Mouse (Mus musculus): ENCODE data around the gene Nek10.
"Not testable (repeated sequence)": the region's sequence is repeated elsewhere in the genome, so short reads cannot be mapped to it uniquely, and the experiment has no call there.

Nek10 gene

DNA sequence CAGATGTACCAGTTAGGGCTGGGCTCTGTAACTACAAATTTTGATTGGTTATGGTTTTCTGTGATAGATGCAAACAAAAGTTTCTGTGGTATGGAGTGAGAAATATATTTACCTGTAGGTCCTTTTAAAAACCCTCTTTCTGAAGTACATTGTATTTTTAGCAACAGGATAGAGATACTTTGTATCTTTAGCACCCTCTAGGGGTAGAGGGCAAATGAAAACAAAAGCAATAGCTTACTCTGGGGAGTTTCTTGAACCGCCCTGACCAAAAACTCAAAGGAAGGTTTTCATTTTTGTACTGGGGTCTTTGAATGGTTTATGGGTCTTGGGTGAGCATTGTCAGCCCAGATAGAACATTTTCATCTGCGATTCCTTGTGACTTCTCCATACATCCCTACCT, 188.4 kb downstream of the Nek10 start:
- DNase-seq: no peak

DNA sequence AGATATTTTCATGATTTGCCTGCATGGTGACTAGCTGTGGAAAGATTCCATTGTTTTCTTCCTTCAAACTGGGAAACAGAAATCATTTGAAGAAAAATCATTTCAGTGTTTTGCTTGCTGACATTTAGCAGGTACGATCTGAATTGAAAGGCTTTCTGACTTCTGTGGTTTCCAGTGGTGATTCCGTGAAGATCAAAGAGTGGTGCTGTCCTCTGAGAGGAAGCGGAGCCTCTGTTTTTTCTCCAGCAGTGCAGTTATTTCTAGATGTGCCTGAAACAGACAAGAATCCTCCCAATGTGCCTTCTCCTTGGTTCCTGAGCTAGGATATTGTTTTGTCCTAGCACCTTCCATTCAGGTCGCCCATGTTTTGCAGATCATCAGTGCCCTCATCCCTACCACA, 208.2 kb downstream of the Nek10 start:
- DNase-seq: no peak

DNA sequence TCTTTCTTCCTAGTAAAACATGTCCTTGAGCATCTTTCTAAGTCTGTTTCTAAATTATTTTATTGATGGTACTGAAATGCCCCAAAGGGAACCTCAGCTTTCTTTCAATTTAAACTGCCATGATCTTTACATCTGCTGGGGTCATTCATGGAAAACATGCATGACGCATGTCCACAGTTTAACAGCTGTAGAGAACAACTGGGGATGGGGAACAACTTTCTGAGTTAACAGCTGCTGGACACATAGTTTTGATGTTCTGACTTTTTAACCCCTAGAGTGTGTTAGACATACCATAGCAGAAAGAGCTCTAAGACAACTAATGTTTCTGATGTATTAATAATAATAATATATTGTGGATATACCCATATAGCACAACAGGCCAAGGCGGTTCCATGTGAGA, 211.6 kb downstream of the Nek10 start:
- no peak for DNase-seq

DNA sequence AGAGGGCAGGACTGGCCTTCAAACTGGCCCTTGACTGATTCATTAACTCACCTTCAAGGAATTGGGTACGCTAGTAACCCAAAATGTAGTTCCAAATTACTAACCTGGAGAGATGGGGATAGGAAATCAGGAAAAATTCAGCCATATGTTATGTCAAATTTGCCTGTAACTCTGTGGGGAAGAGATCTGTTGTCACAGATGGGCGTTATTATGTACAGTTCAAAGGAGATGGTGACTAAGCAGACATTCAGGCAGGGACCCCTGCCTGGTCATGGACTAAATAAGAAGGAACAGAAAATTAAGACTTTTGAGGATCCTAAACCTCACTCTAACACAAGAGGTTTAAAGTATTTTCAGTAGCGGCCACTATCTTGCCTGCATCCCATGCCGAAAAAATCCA, 227.4 kb downstream of the Nek10 start:
- not testable (repeated sequence) for DNase-seq

DNA sequence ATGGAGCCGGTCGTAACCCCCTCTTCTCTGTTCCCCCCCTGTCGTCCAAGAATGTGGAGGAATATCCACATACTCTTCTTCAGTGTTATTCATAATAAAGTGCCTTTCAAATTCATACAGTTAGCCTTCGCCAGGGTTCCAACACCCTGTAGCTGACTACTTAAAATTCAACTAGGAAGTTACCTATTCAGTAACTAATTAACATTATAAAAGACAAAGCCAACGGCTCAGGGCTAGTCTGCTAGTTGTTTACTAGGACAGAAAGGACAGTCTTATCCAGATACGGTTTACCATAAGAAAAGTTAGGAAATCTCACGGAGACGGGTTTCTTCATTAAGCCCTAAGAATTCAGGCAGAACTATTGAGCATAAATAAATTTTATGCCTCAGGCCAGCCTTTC, 231.4 kb downstream of the Nek10 start:
- DNase-seq: not testable (repeated sequence)

DNA sequence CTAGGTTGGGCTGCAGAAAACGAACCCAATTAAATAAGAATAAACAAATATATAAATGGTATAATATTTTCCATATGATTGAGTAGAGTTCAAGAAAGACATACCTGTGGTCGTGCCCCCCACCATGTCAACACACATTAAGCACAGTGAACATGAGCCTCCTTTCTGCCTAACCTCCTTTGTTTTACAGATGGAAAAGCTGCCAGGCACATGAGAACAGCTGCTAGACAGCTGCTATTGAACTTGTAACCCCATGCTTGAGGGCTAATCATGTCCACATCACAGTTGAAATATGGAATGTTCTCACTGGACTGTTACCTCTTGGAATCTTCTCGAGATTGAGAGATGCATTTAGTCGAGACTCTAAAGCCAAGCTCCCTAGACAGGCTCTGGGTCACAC, 245.0 kb downstream of the Nek10 start:
- DNase-seq: no peak

DNA sequence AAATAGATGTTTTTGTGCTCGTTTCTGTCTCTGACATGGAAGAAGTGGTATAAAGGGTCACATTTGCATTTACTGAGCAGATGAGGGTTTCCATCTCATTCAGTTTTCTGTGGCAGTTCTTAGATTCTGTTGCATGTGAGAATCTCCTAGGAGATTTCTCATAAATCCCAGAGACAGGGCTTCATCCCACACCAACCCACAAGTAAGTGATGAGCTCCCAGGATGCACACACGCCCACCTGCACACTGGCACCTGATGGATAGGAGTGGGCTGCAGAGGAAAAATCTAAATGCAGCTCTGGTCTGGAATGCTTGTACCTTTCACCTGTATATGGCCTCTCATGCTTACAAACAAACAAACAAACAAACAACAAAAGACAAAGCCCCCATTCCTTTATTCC, 258.3 kb downstream of the Nek10 start:
- DNase-seq: no peak

Measured in retina, postnatal 1 day (tissue).